Mouse (Mus musculus): ENCODE measurements around the gene Rpl18.
A peak's percentile ranks its signal among the peaks of the same experiment; 100 is the strongest.

The Rpl18 gene

GRCm38 (mm10) chr7:45733477-45733876 lies 18.2 kb downstream of the Rpl18 start:
- no peak for DNase-seq (ENCODE audit: low read depth, low spot score)

- peak; percentile 90 for DNase-seq (ENCODE audit: low read depth, low spot score)
Observed at GRCm38 (mm10) chr7:45739162-45739763, 24.0 kb downstream of the Rpl18 start.

- DNase-seq (ENCODE audit: low read depth, low spot score): no peak
Observed at GRCm38 (mm10) chr7:45739820-45740219, 24.6 kb downstream of the Rpl18 start.

GRCm38 (mm10) chr7:45741308-45741707 lies 26.1 kb downstream of the Rpl18 start:
- DNase-seq (ENCODE audit: low read depth, low spot score): no peak

- DNase-seq (ENCODE audit: low read depth, low spot score): no peak
Observed at GRCm38 (mm10) chr7:45741777-45742176, 26.5 kb downstream of the Rpl18 start.

- DNase-seq (ENCODE audit: low read depth, low spot score): no peak
Observed at GRCm38 (mm10) chr7:45742338-45742737, 27.1 kb downstream of the Rpl18 start.

GRCm38 (mm10) chr7:45744387-45744786 lies 29.1 kb downstream of the Rpl18 start:
- peak; percentile 85 for DNase-seq (ENCODE audit: low read depth, low spot score)

GRCm38 (mm10) chr7:45746518-45746917 lies 31.3 kb downstream of the Rpl18 start:
- DNase-seq (ENCODE audit: low read depth, low spot score): no peak

GRCm38 (mm10) chr7:45747450-45747849 lies 32.2 kb downstream of the Rpl18 start:
- no peak for DNase-seq (ENCODE audit: low read depth, low spot score)

GRCm38 (mm10) chr7:45748110-45748509 lies 32.9 kb downstream of the Rpl18 start:
- DNase-seq (ENCODE audit: low read depth, low spot score): no peak

- DNase-seq (ENCODE audit: low read depth, low spot score): no peak
Observed at GRCm38 (mm10) chr7:45749401-45749800, 34.1 kb downstream of the Rpl18 start.

GRCm38 (mm10) chr7:45750162-45750561 lies 34.9 kb downstream of the Rpl18 start:
- DNase-seq (ENCODE audit: low read depth, low spot score): no peak

- no peak for DNase-seq (ENCODE audit: low read depth, low spot score)
Observed at GRCm38 (mm10) chr7:45755703-45756102, 40.4 kb downstream of the Rpl18 start.

- no peak for DNase-seq (ENCODE audit: low read depth, low spot score)
Observed at GRCm38 (mm10) chr7:45759400-45759799, 44.1 kb downstream of the Rpl18 start.

- DNase-seq (ENCODE audit: low read depth, low spot score): no peak
Observed at GRCm38 (mm10) chr7:45760151-45760550, 44.9 kb downstream of the Rpl18 start.

- DNase-seq (ENCODE audit: low read depth, low spot score): no peak
Observed at GRCm38 (mm10) chr7:45765995-45766394, 50.7 kb downstream of the Rpl18 start.

GRCm38 (mm10) chr7:45766764-45767163 lies 51.5 kb downstream of the Rpl18 start:
- no peak for DNase-seq (ENCODE audit: low read depth, low spot score)

GRCm38 (mm10) chr7:45767500-45767899 lies 52.2 kb downstream of the Rpl18 start:
- no peak for DNase-seq (ENCODE audit: low read depth, low spot score)
